Mouse (Mus musculus): ENCODE data around the gene Tmem178b. TPM values are rescaled to one million over a fixed set of nuclear protein-coding genes. Genes with fewer than 3 reads are reported as not detected.

Gene Tmem178b
- polyA plus RNA-seq, 1 experiment: 0.29 TPM

DNA sequence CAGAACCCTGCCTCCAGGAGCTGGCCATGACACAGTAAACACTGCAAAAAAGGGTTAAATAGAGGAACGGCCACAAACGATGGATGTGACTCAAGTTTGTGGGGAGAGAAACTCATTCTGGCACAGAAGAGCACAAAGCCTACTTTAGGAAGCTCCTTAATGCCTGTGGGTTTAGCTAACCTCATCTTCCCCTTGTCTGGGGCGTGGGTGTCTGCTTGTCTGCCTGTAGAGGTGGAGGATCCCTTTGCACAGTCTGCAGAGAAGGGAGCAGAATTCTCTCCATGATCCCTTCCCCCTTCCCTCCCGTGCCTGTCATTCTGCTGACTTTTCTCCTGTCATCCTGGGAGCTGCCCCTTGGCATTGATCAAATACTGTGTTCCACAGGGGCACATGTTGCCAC is 304.8 kb downstream of the Tmem178b start:
- no peaks in the 10 kb centered on the region for H3K36me3 ChIP-seq (ENCODE audit: control insufficient read depth, insufficient read depth, low read length)
- WGBS: 37% methylated on average over 4 of the region's 4 CpGs
- no peaks in the 10 kb centered on the region for H3K4me1 ChIP-seq (ENCODE audit: control insufficient read depth, insufficient read depth, insufficient read length, low read length)
- no peak overlapping the region for H3K4me3 ChIP-seq (ENCODE audit: low read depth, low read length)
- H3K27ac ChIP-seq (ENCODE audit: insufficient read depth, low read depth, low read length): no peak overlapping the region
- TF ChIP-seq POLR2A (IDR thresholded peaks at IDR 0.05; ENCODE audit: low read depth, low read length) (no peak), CTCF (IDR thresholded peaks at IDR 0.05; ENCODE audit: extremely low read depth, insufficient read length, insufficient replicate concordance, low read depth, low read length) (no peak)
- H3K27me3 ChIP-seq (ENCODE audit: control insufficient read depth, insufficient read depth, low read length): no peaks in the 10 kb centered on the region

DNA sequence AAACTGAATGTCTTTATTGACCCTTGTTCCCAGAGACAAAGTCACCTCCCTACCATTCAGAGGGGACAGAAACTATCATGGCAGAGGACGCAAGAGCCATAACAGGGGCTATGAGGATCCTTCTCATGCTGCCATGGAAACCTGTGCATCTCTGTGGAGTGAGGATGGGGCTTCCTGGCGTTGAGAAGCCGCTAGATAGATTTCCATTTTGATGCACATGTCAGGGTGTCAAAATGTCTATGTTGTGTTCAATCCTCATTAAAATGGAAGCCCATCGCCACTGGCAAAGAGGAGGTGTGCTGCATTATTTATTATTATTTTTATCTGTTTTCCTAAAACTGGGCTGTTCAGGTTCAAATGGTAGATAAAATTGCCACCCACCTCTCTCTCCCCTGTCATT is 307.5 kb downstream of the Tmem178b start:
- 82% methylated on average over 4 of the region's 4 CpGs for WGBS
- no peaks in the 10 kb centered on the region for H3K27me3 ChIP-seq (ENCODE audit: control insufficient read depth, insufficient read depth, low read length)
- no peak overlapping the region for H3K27ac ChIP-seq (ENCODE audit: insufficient read depth, low read depth, low read length)
- no peaks in the 10 kb centered on the region for H3K4me1 ChIP-seq (ENCODE audit: control insufficient read depth, insufficient read depth, insufficient read length, low read length)
- H3K36me3 ChIP-seq (ENCODE audit: control insufficient read depth, insufficient read depth, low read length): no peaks in the 10 kb centered on the region
- TF ChIP-seq CTCF (IDR thresholded peaks at IDR 0.05; ENCODE audit: extremely low read depth, insufficient read length, insufficient replicate concordance, low read depth, low read length): no peak
- TF ChIP-seq POLR2A (IDR thresholded peaks at IDR 0.05; ENCODE audit: low read depth, low read length): no peak
- no peak overlapping the region for H3K4me3 ChIP-seq (ENCODE audit: low read depth, low read length)

DNA sequence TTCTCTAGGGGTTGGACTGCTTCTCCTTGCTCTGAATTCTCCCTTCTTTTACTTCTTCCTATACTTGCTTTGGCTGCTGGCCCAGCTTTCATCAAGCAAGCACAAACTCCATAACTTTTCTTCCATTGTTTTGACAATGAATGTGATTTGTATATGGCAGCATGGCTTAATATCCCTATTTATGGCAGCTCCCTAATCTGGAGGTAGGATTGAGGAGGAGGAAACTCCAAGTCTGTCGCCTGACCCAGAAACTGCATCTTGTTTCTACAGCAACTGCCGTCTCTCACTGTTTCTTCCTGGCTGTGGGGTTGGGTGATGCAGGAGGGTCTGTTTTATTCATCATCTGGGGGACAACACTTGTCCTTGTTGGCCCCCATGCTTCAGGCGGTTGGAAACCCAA is 327.6 kb downstream of the Tmem178b start:
- no peaks in the 10 kb centered on the region for H3K4me1 ChIP-seq (ENCODE audit: control insufficient read depth, insufficient read depth, insufficient read length, low read length)
- WGBS: 49% methylated on average over 3 of the region's 3 CpGs

GRCm38 (mm10) chr6:40202602-40203001 is 329.5 kb downstream of the Tmem178b start:
- Histone ChIP-seq H3K27ac (ENCODE audit: insufficient read depth, low read depth, low read length) (no peak overlapping the region), H3K36me3 (ENCODE audit: control insufficient read depth, insufficient read depth, low read length) (no peaks in the 10 kb centered on the region), H3K27me3 (ENCODE audit: control insufficient read depth, insufficient read depth, low read length) (no peaks in the 10 kb centered on the region), H3K4me3 (ENCODE audit: low read depth, low read length) (no peak overlapping the region), H3K4me1 (ENCODE audit: control insufficient read depth, insufficient read depth, insufficient read length, low read length) (no peaks in the 10 kb centered on the region)
- 62% methylated on average over 2 of the region's 2 CpGs for WGBS
- TF ChIP-seq POLR2A (IDR thresholded peaks at IDR 0.05; ENCODE audit: low read depth, low read length): no peak
- TF ChIP-seq CTCF (IDR thresholded peaks at IDR 0.05; ENCODE audit: extremely low read depth, insufficient read length, insufficient replicate concordance, low read depth, low read length): no peak

More for the DNA sequence above, 327.6 kb downstream of the Tmem178b start:
- Histone ChIP-seq H3K36me3 (ENCODE audit: control insufficient read depth, insufficient read depth, low read length) (no peaks in the 10 kb centered on the region), H3K27ac (ENCODE audit: insufficient read depth, low read depth, low read length) (no peak overlapping the region), H3K4me3 (ENCODE audit: low read depth, low read length) (no peak overlapping the region), H3K27me3 (ENCODE audit: control insufficient read depth, insufficient read depth, low read length) (no peaks in the 10 kb centered on the region)
- TF ChIP-seq CTCF (IDR thresholded peaks at IDR 0.05; ENCODE audit: extremely low read depth, insufficient read length, insufficient replicate concordance, low read depth, low read length): no peak
- TF ChIP-seq POLR2A (IDR thresholded peaks at IDR 0.05; ENCODE audit: low read depth, low read length): no peak

DNA sequence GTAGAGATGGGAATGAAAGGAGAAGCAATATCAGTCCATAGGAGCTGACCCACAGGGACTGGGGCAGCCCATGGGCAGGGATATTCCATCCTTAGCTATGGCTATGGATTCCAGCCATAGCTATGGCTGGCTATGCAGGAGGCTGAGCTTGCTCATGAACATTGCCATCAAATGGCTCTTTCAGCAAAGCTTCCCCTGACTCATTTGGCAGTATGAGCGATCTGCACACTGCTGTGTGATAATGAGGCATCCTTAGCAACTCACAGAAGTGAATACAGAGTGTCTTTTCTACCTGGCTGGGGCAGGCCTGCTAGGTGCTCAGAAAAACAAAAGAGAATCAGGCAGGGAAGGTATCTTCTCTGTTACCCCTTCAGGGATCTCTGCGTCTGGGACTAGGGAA is 332.3 kb downstream of the Tmem178b start:
- no peak overlapping the region for H3K4me3 ChIP-seq (ENCODE audit: low read depth, low read length)
- 77% methylated on average over 2 of the region's 2 CpGs for WGBS
- no peak for TF ChIP-seq CTCF (IDR thresholded peaks at IDR 0.05; ENCODE audit: extremely low read depth, insufficient read length, insufficient replicate concordance, low read depth, low read length)
- no peak for TF ChIP-seq POLR2A (IDR thresholded peaks at IDR 0.05; ENCODE audit: low read depth, low read length)
- no peaks in the 10 kb centered on the region for H3K4me1 ChIP-seq (ENCODE audit: control insufficient read depth, insufficient read depth, insufficient read length, low read length)
- no peaks in the 10 kb centered on the region for H3K36me3 ChIP-seq (ENCODE audit: control insufficient read depth, insufficient read depth, low read length)
- no peaks in the 10 kb centered on the region for H3K27me3 ChIP-seq (ENCODE audit: control insufficient read depth, insufficient read depth, low read length)
- no peak overlapping the region for H3K27ac ChIP-seq (ENCODE audit: insufficient read depth, low read depth, low read length)

GRCm38 (mm10) chr6:40208014-40208413 is 334.9 kb downstream of the Tmem178b start:
- H3K36me3 ChIP-seq (ENCODE audit: control insufficient read depth, insufficient read depth, low read length): no peaks in the 10 kb centered on the region
- TF ChIP-seq POLR2A (IDR thresholded peaks at IDR 0.05; ENCODE audit: low read depth, low read length): no peak
- no peak for TF ChIP-seq CTCF (IDR thresholded peaks at IDR 0.05; ENCODE audit: extremely low read depth, insufficient read length, insufficient replicate concordance, low read depth, low read length)
- no peak overlapping the region for H3K27ac ChIP-seq (ENCODE audit: insufficient read depth, low read depth, low read length)
- H3K27me3 ChIP-seq (ENCODE audit: control insufficient read depth, insufficient read depth, low read length): no peaks in the 10 kb centered on the region
- no peak overlapping the region for H3K4me3 ChIP-seq (ENCODE audit: low read depth, low read length)
- WGBS: 82% methylated on average over 3 of the region's 3 CpGs
- H3K4me1 ChIP-seq (ENCODE audit: control insufficient read depth, insufficient read depth, insufficient read length, low read length): no peaks in the 10 kb centered on the region

DNA sequence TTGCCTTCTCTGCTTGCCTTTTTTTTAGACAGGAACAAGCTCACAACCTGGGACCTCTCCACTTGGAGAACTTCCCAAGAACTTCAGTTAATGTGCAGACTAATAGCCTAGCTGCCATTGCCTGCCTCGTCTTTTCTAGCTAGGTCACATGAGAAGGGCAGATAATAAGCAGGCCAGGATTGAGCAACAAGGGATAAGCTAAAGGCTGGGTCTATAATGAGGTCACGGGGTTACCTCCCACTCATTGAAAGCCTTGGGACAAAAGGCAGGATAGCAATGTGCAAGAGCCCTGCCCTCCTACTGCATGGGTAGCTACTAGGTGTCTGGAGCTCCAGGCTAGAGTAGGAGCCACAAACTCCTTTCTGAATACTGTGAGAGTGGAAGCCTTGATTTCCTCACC is 336.1 kb downstream of the Tmem178b start:
- WGBS: 34% methylated on average over 2 of the region's 2 CpGs
- H3K4me3 ChIP-seq (ENCODE audit: low read depth, low read length): no peak overlapping the region
- H3K36me3 ChIP-seq (ENCODE audit: control insufficient read depth, insufficient read depth, low read length): no peaks in the 10 kb centered on the region
- no peaks in the 10 kb centered on the region for H3K4me1 ChIP-seq (ENCODE audit: control insufficient read depth, insufficient read depth, insufficient read length, low read length)
- no peaks in the 10 kb centered on the region for H3K27me3 ChIP-seq (ENCODE audit: control insufficient read depth, insufficient read depth, low read length)
- H3K27ac ChIP-seq (ENCODE audit: insufficient read depth, low read depth, low read length): no peak overlapping the region
- no peak for TF ChIP-seq POLR2A (IDR thresholded peaks at IDR 0.05; ENCODE audit: low read depth, low read length)
- no peak for TF ChIP-seq CTCF (IDR thresholded peaks at IDR 0.05; ENCODE audit: extremely low read depth, insufficient read length, insufficient replicate concordance, low read depth, low read length)

DNA sequence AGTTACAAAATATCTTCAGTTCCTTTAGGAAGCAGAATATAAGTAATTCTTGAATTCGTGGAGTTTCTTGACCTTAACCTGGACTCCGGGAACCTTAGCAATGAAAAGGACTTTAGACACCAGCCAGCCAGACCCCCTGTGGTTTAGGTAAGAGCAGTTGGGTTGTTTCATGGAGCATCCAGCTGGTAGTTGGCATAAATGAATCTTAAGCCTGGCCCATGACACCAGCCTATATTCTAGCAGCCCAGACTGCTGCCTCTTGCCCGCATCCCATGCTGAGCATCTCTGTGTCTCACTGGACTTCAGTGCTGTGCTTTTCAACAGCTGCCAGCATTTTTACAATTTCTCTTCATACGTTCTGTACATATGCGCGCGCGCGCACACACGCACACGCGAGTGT is 344.1 kb downstream of the Tmem178b start:
- no peaks in the 10 kb centered on the region for H3K4me1 ChIP-seq (ENCODE audit: control insufficient read depth, insufficient read depth, insufficient read length, low read length)
- H3K36me3 ChIP-seq (ENCODE audit: control insufficient read depth, insufficient read depth, low read length): no peaks in the 10 kb centered on the region
- H3K27me3 ChIP-seq (ENCODE audit: control insufficient read depth, insufficient read depth, low read length): no peaks in the 10 kb centered on the region
- TF ChIP-seq CTCF (IDR thresholded peaks at IDR 0.05; ENCODE audit: extremely low read depth, insufficient read length, insufficient replicate concordance, low read depth, low read length): no peak
- TF ChIP-seq POLR2A (IDR thresholded peaks at IDR 0.05; ENCODE audit: low read depth, low read length): no peak
- H3K4me3 ChIP-seq (ENCODE audit: low read depth, low read length): no peak overlapping the region
- H3K27ac ChIP-seq (ENCODE audit: insufficient read depth, low read depth, low read length): no peak overlapping the region
- WGBS: 95% methylated on average over 12 of the region's 12 CpGs

All from small intestine, adult 2 months (tissue).